Mouse (Mus musculus) gastrocnemius, postnatal 36 days (tissue): ENCODE results near the gene Robo1. TPM values are rescaled to one million over a fixed set of nuclear protein-coding genes. Genes with fewer than 3 reads are reported as not detected.

ENCODE experiments used
- DNase-seq, 2 experiments: peaks; one replicate each; pipeline ENCODE4 v3.0.0; 2022
- intact Hi-C: fragments of 180-260 bp; cut with DNase I; formaldehyde crosslinking; loops from one replicate; pipeline ENCODE4 v1.15.1; 2025
- long read RNA-seq, 2 experiments: library from polyadenylated mRNA; stranded (forward); transcript quantifications; one replicate each; pipeline ENCODE4 v2.0.0; 2021
- total RNA-seq, 2 experiments: library from RNA; stranded (reverse); gene quantifications; 2 replicates each; pipeline ENCODE4 v1.2.3; 2021

Gene Robo1
- total RNA-seq, result 1 to 10 TPM; 1.8 to 1.9 TPM
- long read RNA-seq, experiment 1, result 0 reads
- long read RNA-seq, experiment 2, partial matches to known transcripts, result 1 of 2 reads
- long read RNA-seq, experiment 2, other reads (novel, unspliced or antisense), result 1 of 2 reads

DNA sequence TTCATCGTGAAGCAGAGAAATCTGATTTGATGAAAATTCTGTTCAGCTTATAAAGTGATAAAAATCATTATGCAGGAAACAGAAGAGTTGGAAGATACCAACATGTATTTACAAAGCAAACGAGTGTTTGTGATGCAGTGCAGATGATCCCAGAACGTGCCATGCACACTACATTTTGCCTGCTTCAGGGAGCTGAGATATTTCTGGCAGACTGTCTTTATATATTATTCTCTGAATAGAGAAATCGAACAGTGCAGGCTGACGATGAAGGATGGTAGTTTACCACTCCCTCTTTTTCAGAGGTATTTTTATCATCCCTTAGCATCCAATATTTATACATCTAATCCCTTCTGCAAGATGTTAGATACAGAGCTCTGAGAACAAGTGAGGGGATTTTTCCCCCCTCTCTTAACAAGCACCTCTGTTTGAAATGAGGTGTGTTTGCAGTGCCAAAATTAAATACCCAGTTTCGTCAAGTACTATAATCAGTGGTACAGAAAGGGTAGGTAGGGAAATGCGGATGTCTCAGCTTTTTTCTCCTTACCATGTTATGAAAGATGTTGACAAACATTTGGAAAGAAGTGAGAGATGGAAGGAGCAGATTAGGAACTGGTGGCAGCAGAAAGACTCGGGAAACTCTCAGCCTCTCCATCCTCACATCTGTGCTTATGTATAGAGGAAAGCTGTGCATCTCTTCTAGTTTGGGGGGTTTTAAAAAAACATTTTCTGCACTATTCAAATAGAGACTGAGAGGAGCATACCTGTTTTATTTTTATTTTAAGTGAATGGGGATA is at the start of gene Robo1:
Gene Robo1 (plus strand): TSS at position 770 of the 794 bp plus-strand sequence.
- DNase-seq, result no peak
- intact Hi-C loops, result no loop called here

DNA sequence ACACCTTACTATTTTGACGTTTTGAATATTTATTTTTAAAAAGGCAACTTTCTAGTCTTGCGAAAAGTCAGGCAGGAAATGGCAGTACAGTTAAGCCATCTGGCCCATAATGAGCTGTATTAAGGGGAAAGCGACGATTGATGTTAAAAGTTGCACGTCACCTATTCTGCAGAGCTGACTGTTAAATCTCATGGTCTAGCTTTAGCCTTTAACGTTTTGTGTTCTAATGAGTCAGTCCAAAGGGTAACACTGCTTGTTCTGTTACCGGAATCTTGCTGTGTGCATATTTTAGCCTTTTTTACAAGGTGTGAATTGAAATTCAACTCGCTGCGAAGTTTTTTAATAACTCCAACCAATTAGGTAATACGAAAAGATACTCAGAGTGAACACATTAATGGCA is 40.3 kb upstream of the Robo1 start:
- intact Hi-C loops, result no loop called here
- no peak for DNase-seq

DNA sequence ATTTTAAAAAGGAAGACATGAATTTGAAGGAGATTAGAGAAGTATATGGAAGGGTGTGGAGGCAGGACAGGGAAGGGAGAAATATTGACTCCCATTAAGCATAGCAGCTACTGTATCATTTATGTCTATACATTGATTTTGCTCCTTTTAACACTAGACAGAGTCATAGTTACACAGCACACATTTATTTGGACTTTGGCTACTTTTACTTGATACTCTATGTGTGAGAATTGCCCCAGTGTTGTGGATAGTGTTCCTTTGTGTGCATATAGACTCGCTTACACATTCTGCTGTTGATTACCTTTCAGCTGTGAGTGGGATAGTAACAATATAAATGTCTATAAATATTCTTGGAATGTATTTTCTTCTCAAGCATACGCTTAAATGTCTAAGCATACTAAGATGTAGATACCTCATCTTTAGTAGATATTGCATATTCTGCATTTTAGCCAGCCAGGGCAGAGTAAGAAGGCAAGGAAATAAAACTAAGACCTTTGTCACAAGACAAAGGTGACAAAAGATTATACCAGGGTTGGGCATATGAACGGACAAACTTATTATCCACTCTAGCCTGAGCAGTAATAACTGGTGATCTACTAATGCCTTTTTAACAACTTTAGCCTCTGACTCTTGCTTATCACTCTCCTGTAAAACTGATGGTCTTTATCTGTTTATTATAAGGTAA is 31.6 kb upstream of the Robo1 start:
- intact Hi-C loops, result no loop called here
- DNase-seq, result no peak

DNA sequence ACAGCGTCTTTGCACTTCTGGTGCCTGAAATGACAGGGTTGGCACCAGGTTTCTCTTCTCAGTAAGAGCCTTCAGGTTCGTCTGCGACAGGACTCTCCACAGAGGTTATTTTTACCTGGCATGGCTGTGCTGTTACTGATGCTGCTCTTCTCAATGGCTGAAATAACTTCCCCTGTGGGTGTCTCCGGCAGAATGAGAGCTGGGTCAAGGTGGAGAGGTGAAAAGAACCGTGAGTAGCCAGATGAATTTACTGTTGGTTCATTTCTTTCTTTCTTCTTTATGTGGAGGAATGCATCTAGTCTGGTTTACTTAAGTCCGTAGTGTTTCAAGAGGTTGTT is 194 bp downstream of the Robo1 start:
- DNase-seq, result no peak
- intact Hi-C loops, result no loop called here

DNA sequence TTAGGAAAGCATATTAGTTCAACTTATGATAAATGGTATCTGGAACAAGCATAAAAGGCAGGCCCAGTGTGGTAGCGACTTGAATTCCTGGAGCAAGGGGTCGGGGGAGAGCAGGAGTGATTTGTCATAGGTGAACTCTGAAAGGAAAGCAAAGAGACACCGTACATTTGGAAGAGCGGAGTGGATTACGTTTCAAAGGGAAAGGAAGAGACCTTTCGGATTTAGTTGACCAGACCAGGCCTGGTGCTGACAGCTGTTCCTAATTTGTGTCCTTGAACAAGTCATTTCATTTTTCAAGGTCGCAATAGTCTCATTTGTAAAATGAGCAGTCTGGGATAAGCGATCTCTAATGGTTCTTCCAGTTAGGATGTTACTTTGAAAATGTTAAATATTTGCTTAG is 19.2 kb downstream of the Robo1 start:
- intact Hi-C loops, result no loop called here

DNA sequence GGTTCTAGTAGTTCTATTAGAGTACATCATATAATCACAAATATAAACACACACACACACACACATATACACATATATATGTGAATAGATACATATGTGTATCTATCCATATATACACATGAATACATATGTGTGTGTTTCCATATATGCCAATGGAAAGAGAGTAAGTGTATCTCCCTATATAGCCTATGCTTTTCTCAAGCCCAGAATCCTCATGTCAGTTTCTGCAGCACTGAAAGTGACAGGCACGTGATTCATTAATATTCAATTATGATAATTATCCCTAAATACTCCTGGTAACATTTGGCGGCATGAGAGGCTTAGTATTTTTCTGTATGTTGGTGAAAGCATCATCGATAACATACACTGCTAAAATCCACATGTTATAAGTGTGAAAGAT is 20.5 kb downstream of the Robo1 start:
- intact Hi-C loops, result no loop called here
- no peak for DNase-seq

More for the DNA sequence above, 19.2 kb downstream of the Robo1 start:
- DNase-seq, result no peak

DNA sequence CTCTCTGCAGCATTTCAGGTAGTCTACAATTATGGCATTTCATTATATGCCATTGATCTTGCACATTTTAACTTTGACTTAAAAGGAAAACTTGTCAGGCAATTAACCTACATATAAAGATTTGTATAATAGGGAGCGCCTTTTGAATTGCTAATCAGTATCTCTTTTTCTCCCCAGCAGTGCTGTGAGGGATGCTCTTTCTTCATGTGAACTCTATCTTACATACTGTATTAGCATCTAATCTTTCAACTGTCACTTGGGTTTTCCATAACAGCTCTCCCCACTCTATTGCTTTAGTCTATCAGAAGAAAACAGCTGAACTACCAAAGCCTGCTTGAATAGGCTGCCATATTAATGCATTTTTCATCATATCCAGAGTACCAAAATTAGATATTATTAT is 29.7 kb downstream of the Robo1 start:
- DNase-seq, result no peak
- intact Hi-C loops, result no loop called here

DNA sequence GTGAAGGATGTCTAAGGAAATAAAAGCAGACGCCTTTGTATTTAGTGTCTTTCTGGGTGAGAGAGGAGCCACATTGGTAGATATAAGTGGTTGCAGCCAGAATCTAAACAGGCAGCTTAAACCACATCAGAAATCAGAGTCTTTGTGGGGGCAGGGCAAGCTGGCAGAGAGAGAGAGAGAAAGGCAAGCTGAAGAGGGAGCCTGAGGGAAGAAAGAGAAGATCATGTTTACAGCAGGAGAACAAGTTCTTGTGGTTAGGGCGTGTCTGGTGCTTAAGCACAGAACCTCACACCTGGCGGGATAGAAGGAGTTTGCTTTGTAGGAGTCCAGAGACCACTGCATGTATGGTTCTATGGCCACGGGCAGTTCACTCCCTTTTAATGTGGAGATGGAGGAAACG is 42.3 kb downstream of the Robo1 start:
- DNase-seq, result no peak
- intact Hi-C loops, result loop anchor here (10.0 kb wide), 2 partner anchors 254 to 624 kb away; no protein-coding TSS in a partner anchor

DNA sequence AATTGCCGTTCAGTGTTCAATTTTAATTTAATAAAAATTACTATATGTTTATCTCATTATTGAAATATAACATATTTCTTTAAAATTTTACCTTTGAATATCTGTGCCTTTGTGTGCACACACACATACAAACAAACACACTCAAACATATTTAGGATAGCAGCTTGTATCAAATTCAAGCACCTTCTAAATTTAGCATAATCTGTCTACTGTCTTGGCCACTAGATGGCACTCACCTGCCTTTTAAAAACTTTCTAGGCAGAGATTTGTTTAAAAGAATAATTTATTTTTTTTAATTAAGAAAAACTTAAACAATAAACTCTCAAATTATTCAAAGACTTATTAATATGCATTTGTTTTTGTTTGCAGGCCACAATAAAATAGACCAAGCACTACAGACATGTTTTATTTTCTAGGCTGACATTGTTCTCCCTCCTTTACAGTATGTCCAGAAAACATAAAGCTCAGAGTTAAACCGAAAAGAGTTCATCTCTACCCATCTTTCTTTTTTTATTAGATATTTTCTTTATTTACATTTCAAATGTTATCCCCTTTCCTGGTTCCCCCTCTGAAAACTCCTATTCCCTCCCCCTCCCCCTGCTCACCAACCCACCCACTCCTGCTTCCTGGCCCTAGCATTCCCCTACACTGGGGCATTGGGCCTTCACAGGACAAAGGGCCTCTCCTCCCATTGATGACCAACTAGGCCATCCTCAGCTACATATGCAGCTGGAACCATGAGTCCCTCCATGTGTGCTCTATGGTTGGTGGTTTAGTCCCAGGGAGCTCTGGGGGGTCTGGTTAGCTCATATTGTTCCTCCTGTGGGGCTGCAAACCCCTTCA is 48.6 kb downstream of the Robo1 start:
- intact Hi-C loops, result loop anchor here (10.0 kb wide), 2 partner anchors 248 to 618 kb away; no protein-coding TSS in a partner anchor
- DNase-seq, result no peak

DNA sequence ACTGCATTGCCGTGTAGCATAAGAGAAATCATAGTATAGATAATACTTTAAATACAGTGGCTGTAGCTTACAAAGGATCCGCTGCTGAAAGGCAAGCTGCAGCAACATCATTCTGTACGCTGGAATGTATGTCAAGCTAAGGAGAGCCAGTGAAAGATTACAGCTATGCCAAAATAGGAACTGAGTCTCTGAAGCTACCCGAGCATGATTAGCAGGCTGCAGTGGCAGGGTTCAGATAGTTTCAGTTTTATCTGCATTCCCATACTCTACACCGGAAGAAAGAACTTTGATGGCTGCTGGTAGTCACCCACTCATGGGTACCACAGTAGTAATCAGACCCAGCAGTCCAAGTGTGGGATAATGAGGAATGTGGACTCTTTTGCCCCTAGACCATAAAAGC is 68.8 kb downstream of the Robo1 start:
- no peak for DNase-seq
- intact Hi-C loops, result no loop called here

DNA sequence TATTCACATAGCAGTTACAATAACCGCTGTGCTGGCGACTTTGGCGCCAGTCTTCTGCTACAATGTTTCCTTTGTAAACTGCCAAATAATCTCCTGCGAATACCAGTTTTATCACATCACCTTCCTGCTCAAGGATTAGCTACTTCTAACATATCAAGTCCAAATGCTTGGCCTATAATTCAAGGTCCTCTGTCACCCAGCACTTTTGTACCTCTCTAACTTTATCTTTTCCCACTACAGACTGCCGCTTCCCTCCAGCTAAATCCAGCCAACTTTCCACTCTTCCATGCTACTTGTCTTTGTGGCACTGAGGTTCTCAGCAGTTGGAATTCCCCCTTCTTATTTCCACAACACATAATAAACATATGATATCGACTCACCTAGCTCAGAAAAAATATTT is 73.7 kb downstream of the Robo1 start:
- intact Hi-C loops, result no loop called here
- no peak for DNase-seq

DNA sequence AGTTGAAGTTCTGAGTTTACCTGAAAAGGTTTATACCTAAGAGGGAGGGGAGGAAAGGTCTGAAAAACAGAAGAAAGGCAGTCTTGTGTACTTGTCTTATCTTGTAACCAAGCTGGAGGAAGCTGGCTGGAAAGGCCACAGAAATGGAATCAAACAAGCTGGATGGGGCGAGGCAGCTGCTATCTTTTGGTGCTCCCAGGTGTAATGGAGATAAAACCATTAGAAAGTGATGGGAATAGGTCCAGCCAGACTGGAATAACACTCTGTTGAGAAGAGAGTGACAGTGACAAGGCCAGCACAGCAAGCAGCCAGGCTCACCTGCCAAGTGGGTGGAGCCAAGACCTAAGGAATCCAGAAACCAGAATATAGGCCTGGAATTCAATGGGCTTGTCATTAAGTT is 75.5 kb downstream of the Robo1 start:
- intact Hi-C loops, result no loop called here
- DNase-seq, result no peak

DNA sequence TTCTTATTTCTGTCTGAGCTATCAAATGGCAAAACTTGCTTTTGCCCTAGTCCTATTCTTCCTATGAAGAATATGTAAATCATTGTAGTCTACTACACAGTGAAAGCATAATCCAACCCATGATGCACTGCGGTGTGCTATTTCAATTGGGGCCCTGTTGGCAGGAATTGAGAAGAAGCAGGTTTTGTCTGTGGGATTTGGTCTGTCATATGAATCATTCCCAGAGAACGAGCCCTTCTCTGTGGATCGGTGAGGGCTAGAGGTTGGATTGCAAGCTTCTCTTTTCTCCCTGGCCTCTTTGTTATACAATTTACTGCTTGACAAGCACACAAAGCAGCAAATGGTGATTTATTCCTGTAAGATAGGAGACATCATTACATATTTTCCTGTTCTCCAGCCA is 85.4 kb downstream of the Robo1 start:
- DNase-seq, result no peak
- intact Hi-C loops, result no loop called here

DNA sequence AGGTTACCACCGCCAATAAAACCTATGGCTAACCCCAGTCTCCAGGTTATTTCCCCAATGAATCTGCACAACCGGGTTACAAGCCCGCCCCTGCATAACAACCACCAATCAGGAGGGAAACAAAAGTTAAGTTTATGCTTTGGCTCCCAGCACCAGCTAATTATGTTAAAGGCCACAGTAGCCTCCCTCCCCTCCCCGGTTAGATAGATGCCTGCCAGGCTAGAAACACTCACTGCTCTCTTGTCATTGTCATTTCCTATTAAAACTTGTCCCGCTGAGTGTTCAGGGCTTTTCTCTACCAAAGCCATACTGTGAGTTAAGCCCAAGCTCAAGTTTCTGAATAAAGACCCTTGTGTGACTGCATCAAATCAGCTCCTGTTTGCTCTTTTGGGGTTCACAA is 90.7 kb downstream of the Robo1 start:
- intact Hi-C loops, result no loop called here
- no peak for DNase-seq

DNA sequence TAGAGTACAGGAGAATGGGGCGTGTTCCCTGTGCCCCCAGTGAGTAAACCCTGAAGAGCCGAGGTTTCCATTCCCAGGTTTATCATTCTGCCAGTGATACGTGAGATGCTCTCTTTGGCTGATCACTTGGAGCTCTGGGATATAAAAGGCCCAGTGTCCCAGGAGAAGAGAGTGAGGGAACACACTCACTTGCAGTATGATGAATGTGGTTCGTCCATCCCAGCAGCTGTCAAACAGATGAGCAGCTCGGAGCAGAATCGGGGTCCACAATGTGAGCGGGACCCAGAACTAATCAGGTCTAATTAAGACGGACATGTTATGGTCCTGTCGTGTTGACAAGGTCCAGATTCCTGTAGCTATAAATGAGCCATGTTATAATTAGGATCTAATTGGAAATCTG is 94.3 kb downstream of the Robo1 start:
- intact Hi-C loops, result no loop called here
- no peak for DNase-seq

DNA sequence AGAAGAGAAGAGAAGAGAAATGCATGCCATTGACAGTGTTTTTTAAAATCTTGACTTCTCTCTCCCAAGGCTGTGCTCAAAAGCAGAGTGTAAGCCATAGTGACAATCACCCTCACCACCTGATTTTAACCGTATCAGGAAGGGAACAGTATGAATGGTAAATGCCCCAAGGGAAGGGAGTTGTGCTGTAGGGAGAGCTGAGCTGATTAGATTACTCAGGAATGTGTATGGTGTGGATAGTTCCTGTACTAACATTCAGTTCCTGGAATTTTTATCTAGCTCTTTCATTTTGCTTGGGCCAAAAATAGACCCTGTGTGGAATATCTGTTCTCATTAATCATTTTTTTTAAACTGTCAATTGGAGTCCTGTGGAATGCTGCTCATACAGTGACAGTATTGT is 101.7 kb downstream of the Robo1 start:
- intact Hi-C loops, result no loop called here
- DNase-seq, result no peak

DNA sequence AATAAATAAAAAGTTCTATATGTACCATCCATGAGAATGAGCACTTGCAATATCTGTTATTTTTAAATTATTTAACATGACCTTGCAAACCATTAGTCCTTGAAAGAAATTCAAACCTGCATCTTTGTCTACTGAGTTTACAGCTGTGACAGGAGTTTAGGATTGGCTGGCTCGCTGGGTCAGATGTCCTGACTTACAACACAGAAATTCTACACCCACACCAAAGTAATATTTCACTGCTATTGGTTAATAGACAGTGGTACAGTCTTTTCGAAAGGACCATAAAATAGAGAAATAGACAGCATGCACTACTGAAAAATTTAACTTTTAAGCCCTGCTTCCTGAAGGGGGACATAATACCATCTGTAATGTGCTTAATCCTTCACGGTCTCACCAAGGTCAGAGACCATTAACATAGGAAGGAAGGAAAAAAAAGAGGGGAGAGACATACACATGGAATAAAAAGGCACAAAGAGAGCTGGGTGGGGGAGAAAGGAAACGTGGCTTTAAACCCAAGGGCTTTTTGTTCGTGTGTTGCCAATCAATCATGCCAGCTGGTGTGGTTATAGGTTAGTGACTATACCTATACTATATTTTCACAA is 103.7 kb downstream of the Robo1 start:
- no peak for DNase-seq
- intact Hi-C loops, result no loop called here

DNA sequence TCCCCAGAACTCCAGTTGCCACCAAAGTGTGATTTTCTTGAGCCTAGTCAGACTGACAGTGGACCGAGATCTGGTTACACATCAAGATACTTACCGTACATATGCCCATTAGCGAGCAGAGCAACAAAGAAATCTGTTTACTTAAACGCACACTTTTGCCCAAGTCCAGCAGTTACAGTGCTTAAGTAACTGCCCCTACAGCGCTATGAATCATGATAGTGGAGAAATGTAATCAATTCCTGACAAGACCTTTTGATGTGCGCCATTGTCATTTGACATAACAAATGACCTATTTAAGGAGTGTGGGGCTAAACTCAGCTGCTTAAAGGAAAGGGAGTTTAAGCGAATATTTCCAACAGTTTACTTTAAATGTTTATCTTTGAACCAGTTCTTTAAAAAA is 104.8 kb downstream of the Robo1 start:
- no peak for DNase-seq
- intact Hi-C loops, result no loop called here

DNA sequence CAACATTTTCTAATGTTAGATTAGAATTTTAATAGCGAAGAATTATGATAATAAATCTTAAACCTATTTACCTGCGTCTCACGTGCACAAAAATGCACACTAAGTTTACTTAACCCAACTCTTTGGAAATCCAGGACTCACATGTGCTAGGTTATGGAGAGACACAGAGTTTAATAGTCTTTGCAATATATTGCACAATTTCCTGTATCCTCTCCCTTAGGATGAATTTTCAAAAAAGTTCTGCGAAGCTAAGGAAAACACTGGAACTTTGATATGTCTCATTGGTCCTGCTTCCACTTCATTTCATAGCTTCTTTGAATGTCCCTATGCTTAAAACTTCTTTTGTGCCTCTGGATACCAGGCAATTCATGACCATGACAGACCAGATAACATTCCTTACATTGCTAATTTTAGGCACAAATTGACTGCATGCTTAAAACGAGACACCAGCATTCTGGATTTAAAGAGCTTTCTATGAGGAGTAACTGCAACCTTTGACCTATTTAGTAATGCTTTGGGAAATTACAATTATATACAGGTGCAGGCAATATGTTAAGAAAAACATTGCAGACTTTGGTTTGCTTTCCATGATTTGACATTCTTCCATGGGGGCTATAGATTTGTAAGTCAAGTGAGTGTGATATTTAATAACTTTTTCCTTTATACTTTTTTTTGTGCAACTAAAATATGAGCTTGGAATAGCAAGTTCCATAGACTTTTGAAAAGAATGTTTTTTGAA is 111.4 kb downstream of the Robo1 start:
- intact Hi-C loops, result no loop called here
- DNase-seq, result no peak

DNA sequence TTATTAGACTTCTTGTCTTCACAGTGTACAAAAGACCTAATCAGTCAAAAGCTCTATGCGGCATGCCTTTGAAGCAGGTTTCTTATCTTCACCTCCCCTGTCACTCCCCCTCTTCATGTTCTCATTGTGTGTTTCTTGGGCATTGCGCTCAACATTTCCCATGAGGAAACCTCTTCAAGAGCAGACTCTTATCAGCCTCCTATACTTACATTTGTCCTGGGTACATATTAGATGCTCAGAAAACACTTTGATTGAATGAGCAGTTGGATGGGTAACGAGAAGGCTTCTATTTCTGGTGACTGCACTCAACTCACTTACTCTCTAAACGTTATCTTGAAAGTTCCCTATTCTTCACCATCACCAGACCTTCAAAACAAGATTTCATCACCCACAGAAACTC is 114.3 kb downstream of the Robo1 start:
- DNase-seq, result no peak
- intact Hi-C loops, result no loop called here
